Comparison of ENCODE assay signal across 30 mouse cellular contexts in genomic region chr7:69133441-69133840, GRCm38 (mm10).
DNase-seq lines count a peak whose midpoint lies in the region; ATAC-seq and TF ChIP-seq lines count a peak whose summit lies in the region.
"Had no signal": no experiment of that assay in that cellular context is flagged by ENCODE, and none has a peak within 500 bp of the region (broad histone marks: within the 10 kb centered on the region; RNA-seq: fewer than 3 reads in every experiment).

No protein-coding gene starts in this region.

- TF ChIP-seq CTCF in forebrain, postnatal 0 days (IDR thresholded peaks at IDR 0.05; ENCODE audit: low read depth), result no peak
- no peak for TF ChIP-seq CTCF in layer of hippocampus, adult 2 months (conservative IDR thresholded peaks at IDR 0.05)
- no peak for TF ChIP-seq CTCF in liver, postnatal 0 days (IDR thresholded peaks at IDR 0.05; ENCODE audit: low read depth)

- no peak overlapping the region for H3K9ac ChIP-seq in forebrain, postnatal 0 days
- H3K9ac ChIP-seq in forebrain, embryonic 13.5 days, result no peak overlapping the region
- H3K9ac ChIP-seq in liver, postnatal 0 days (replicated peaks), result no peak overlapping the region
- H3K9ac ChIP-seq: embryonic facial prominence, embryonic 15.5 days; forebrain, embryonic 12.5 days; heart, embryonic 13.5 days; hindbrain, embryonic 12.5 days; limb, embryonic 15.5 days; liver, embryonic 13.5 days; neural tube, embryonic 13.5 days had no signal

- H3K27me3 ChIP-seq in forebrain, postnatal 0 days (ENCODE audit: insufficient read depth, low read length), result no peaks in the 10 kb centered on the region
- H3K27me3 ChIP-seq in forebrain, embryonic 13.5 days, result no peaks in the 10 kb centered on the region
- no peaks in the 10 kb centered on the region for H3K27me3 ChIP-seq in liver, postnatal 0 days (ENCODE audit: insufficient read depth, low read length)
- H3K27me3 ChIP-seq: embryonic facial prominence, embryonic 15.5 days; forebrain, embryonic 12.5 days; heart, embryonic 13.5 days; hindbrain, embryonic 12.5 days; limb, embryonic 15.5 days; liver, embryonic 13.5 days; neural tube, embryonic 13.5 days; Patski had no signal

- no peak for TF ChIP-seq EP300 in liver, postnatal 0 days (IDR thresholded peaks at IDR 0.05; ENCODE audit: low read depth)

- WGBS in forebrain, postnatal 0 days, result 52% methylated on average over 2 of the region's 2 CpGs
- 69% methylated on average over 2 of the region's 2 CpGs for WGBS in forebrain, embryonic 13.5 days
- 80% methylated on average over 2 of the region's 2 CpGs for WGBS in liver, postnatal 0 days (ENCODE audit: insufficient replicate concordance)

- no peaks in the 10 kb centered on the region for H3K9me3 ChIP-seq in forebrain, postnatal 0 days (ENCODE audit: low read length)
- no peaks in the 10 kb centered on the region for H3K9me3 ChIP-seq in forebrain, embryonic 13.5 days (replicated peaks)
- no peaks in the 10 kb centered on the region for H3K9me3 ChIP-seq in liver, postnatal 0 days (ENCODE audit: low read length)
- H3K9me3 ChIP-seq: embryonic facial prominence, embryonic 10.5 days; embryonic facial prominence, embryonic 15.5 days; forebrain, embryonic 12.5 days; heart, embryonic 13.5 days; hindbrain, embryonic 12.5 days; limb, embryonic 10.5 days; limb, embryonic 15.5 days; liver, embryonic 13.5 days; neural tube, embryonic 13.5 days had no signal

- no peak overlapping the region for H3K4me3 ChIP-seq in forebrain, postnatal 0 days (ENCODE audit: low read depth, low read length)
- no peak overlapping the region for H3K4me3 ChIP-seq in forebrain, embryonic 13.5 days
- H3K4me3 ChIP-seq in layer of hippocampus, adult 2 months, result no peak overlapping the region
- H3K4me3 ChIP-seq in liver, postnatal 0 days (ENCODE audit: low read depth, low read length), result no peak overlapping the region
- H3K4me3 ChIP-seq: embryonic facial prominence, embryonic 10.5 days; embryonic facial prominence, embryonic 15.5 days; forebrain, embryonic 12.5 days; heart, adult 2 months; heart, embryonic 13.5 days; hindbrain, embryonic 12.5 days; limb, embryonic 10.5 days; limb, embryonic 15.5 days; liver, embryonic 13.5 days; neural tube, embryonic 13.5 days had no signal

- DNase-seq in forebrain, postnatal 0 days, result peak; percentile 35
- DNase-seq in right cerebral cortex, adult 2 months (ENCODE audit: low spot score in 2 of 2), result peak; percentile 4
- no peak for DNase-seq in right cerebral cortex, postnatal 36 days (ENCODE audit: low spot score in 2 of 2)
- peak; percentile 48 to 53 for DNase-seq in layer of hippocampus, adult 2 months (ENCODE audit: low spot score in 2 of 2)
- peak; percentile 35 to 45 for DNase-seq in layer of hippocampus, postnatal 36 days
- no peak for DNase-seq in liver, postnatal 0 days
- DNase-seq: adrenal gland, postnatal 14 days; cerebellum, adult 18-20 months; cerebellum, postnatal 14 days; heart, adult 2 months; heart, postnatal 10 days; kidney, postnatal 14 days; liver, embryonic 13.5 days; lung, adult 2 months; lung, postnatal 10 days; right cerebral cortex, postnatal 4 days; thymus, postnatal 4 days had no signal

- no peaks in the 10 kb centered on the region for H3K36me3 ChIP-seq in forebrain, postnatal 0 days (ENCODE audit: insufficient read depth)
- H3K36me3 ChIP-seq in forebrain, embryonic 13.5 days (ENCODE audit: poor library complexity, severe bottlenecking), result no peaks in the 10 kb centered on the region
- H3K36me3 ChIP-seq in liver, postnatal 0 days (replicated peaks; ENCODE audit: insufficient read depth, low read length), result no peaks in the 10 kb centered on the region
- H3K36me3 ChIP-seq: embryonic facial prominence, embryonic 10.5 days; embryonic facial prominence, embryonic 15.5 days; forebrain, embryonic 12.5 days; heart, embryonic 13.5 days; hindbrain, embryonic 12.5 days; limb, embryonic 10.5 days; limb, embryonic 15.5 days; liver, embryonic 13.5 days; neural tube, embryonic 13.5 days had no signal

- no peak overlapping the region for H3K4me2 ChIP-seq in forebrain, postnatal 0 days (ENCODE audit: low read depth)
- H3K4me2 ChIP-seq in forebrain, embryonic 13.5 days, result no peak overlapping the region
- no peak overlapping the region for H3K4me2 ChIP-seq in liver, postnatal 0 days (ENCODE audit: low read depth, low read length)
- H3K4me2 ChIP-seq: embryonic facial prominence, embryonic 15.5 days; forebrain, embryonic 12.5 days; heart, embryonic 13.5 days; hindbrain, embryonic 12.5 days; limb, embryonic 15.5 days; liver, embryonic 13.5 days; midbrain, embryonic 11.5 days; neural tube, embryonic 13.5 days had no signal

- H3K4me1 ChIP-seq in forebrain, postnatal 0 days (ENCODE audit: insufficient read depth), result no peaks in the 10 kb centered on the region
- no peaks in the 10 kb centered on the region for H3K4me1 ChIP-seq in forebrain, embryonic 13.5 days
- H3K4me1 ChIP-seq in liver, postnatal 0 days (ENCODE audit: insufficient read depth), result no peaks in the 10 kb centered on the region
- H3K4me1 ChIP-seq: embryonic facial prominence, embryonic 10.5 days; embryonic facial prominence, embryonic 15.5 days; forebrain, embryonic 12.5 days; heart, embryonic 13.5 days; hindbrain, embryonic 12.5 days; limb, embryonic 10.5 days; limb, embryonic 15.5 days; liver, embryonic 13.5 days; neural tube, embryonic 13.5 days had no signal

- H3K27ac ChIP-seq in forebrain, postnatal 0 days (ENCODE audit: low read depth, low read length), result no peak overlapping the region
- no peak overlapping the region for H3K27ac ChIP-seq in forebrain, embryonic 13.5 days
- H3K27ac ChIP-seq in layer of hippocampus, adult 2 months, result peak overlapping the region; percentile 70
- H3K27ac ChIP-seq in liver, postnatal 0 days (ENCODE audit: low read depth), result no peak overlapping the region
- H3K27ac ChIP-seq: embryonic facial prominence, embryonic 10.5 days; embryonic facial prominence, embryonic 15.5 days; forebrain, embryonic 12.5 days; heart, adult 2 months; heart, embryonic 13.5 days; hindbrain, embryonic 12.5 days; limb, embryonic 10.5 days; limb, embryonic 15.5 days; liver, embryonic 13.5 days; neural tube, embryonic 13.5 days had no signal

- peak; percentile 45; the same call in 1 of the 2 replicates for ATAC-seq in forebrain, postnatal 0 days
- no peak for ATAC-seq in forebrain, embryonic 13.5 days
- no peak for ATAC-seq in megakaryocyte, adult 5-6 weeks (ENCODE audit: poor library complexity, severe bottlenecking)
- no peak for ATAC-seq in liver, postnatal 0 days
- ATAC-seq: intestine, postnatal 0 days; Patski had no signal

Comparison
In these comparisons a context has a peak if more than half of its experiments do, and no peak if none do; other contexts are left out.
1. DNase-seq: peak in forebrain, postnatal 0 days (single experiment), right cerebral cortex, adult 2 months (2 of 2), layer of hippocampus, adult 2 months (2 of 2) and layer of hippocampus, postnatal 36 days (2 of 2); none in right cerebral cortex, postnatal 36 days (0 of 2) and liver, postnatal 0 days (single experiment).